Mouse (Mus musculus): ENCODE results near the gene Ndufv3. TPM values are rescaled to one million over a fixed set of nuclear protein-coding genes. Genes with fewer than 3 reads are reported as not detected.

Gene Ndufv3
- polyA plus RNA-seq, 1 experiment from 2014 or later = 257 TPM

DNA sequence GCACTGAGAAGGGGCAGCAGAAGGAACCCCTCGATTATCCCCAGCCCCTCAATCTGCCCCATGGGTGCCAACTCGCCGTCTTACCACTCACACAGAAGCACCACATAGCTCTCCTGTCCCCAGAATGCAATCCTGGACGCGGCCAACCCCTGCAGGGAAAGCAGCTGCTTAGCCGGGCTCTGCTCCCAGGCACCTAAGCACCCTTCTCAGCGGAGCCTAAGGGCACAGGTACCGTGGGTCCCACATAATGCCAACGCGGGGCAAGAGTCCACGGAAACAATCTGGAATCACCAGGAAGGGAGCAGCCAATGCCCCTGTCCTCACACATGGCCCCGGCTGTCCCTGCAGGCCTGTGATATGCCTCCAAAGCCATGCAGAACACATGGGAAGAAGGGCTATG lies 20.2 kb upstream of the Ndufv3 start:
- no peak for ATAC-seq (ENCODE audit: low FRiP score, low read depth)
- Histone ChIP-seq H3K27me3 (no peaks in the 10 kb centered on the region), H3K36me3 (peaks cover 94% of the 10 kb centered on the region), H3K4me2 (replicated peaks) (no peak overlapping the region), H3K9ac (replicated peaks) (no peak overlapping the region), H3K4me1 (peaks cover 2% of the 10 kb centered on the region; the same call in 1 of the 2 replicates), H3K9me3 (no peaks in the 10 kb centered on the region), H3K27ac (replicated peaks) (no peak overlapping the region), H3K4me3 (no peak overlapping the region)
- 94% methylated on average over 12 of the region's 12 CpGs for WGBS

DNA sequence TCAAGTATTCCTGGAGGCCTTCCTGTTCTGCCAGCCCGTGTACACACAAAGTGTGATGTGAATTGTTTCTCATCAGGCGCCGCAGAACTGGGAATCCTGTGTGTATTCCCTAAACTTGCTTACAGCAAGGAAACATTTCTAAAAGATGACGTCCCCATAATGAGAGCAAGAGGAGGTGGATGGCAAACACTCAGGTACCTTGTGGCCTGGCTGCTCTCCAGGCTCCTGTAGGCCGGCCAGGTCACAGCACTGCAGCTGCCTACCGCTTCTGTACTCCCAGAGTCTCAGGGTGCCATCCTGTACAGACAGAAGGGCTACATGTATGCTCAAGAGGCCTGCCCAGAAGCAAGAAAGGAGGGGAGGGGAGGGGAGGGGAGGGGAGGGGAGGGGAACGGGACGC lies 19.5 kb upstream of the Ndufv3 start:
- H3K9ac ChIP-seq (replicated peaks) = no peak overlapping the region
- no peaks in the 10 kb centered on the region for H3K27me3 ChIP-seq
- peaks cover 9% of the 10 kb centered on the region for H3K4me1 ChIP-seq
- H3K4me2 ChIP-seq (replicated peaks) = no peak overlapping the region
- WGBS = 95% methylated on average over 6 of the region's 8 CpGs
- H3K9me3 ChIP-seq = no peaks in the 10 kb centered on the region
- H3K36me3 ChIP-seq = peaks cover 94% of the 10 kb centered on the region
- no peak overlapping the region for H3K27ac ChIP-seq (replicated peaks)
- H3K4me3 ChIP-seq = no peak overlapping the region
- ATAC-seq (ENCODE audit: low FRiP score, low read depth) = no peak

DNA sequence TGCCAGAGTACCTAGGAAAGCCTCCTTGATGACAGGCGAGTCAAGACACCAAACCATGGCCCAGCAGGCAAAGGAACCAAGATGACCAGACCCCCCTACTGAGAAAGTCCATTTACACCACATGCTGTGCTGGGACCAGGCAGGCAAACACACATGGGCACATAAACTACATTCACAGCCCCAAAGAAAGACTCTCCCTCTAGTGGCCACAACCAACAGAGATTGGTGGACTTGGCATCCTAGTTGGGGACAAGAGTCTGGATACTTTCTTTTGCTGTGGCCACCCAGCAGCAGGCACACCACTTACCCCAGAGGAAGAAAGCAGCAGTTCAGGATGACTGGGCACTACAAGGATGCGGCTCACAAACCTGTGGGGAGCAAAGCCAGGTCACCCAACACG lies 19.0 kb upstream of the Ndufv3 start:
- H3K4me3 ChIP-seq = no peak overlapping the region
- no peak for ATAC-seq (ENCODE audit: low FRiP score, low read depth)
- no peaks in the 10 kb centered on the region for H3K9me3 ChIP-seq
- H3K27me3 ChIP-seq = no peaks in the 10 kb centered on the region
- no peak overlapping the region for H3K9ac ChIP-seq (replicated peaks)
- H3K36me3 ChIP-seq = peaks cover 94% of the 10 kb centered on the region
- H3K4me1 ChIP-seq = peaks cover 10% of the 10 kb centered on the region
- no peak overlapping the region for H3K27ac ChIP-seq (replicated peaks)
- H3K4me2 ChIP-seq (replicated peaks) = no peak overlapping the region
- 96% methylated on average over 3 of the region's 3 CpGs for WGBS

DNA sequence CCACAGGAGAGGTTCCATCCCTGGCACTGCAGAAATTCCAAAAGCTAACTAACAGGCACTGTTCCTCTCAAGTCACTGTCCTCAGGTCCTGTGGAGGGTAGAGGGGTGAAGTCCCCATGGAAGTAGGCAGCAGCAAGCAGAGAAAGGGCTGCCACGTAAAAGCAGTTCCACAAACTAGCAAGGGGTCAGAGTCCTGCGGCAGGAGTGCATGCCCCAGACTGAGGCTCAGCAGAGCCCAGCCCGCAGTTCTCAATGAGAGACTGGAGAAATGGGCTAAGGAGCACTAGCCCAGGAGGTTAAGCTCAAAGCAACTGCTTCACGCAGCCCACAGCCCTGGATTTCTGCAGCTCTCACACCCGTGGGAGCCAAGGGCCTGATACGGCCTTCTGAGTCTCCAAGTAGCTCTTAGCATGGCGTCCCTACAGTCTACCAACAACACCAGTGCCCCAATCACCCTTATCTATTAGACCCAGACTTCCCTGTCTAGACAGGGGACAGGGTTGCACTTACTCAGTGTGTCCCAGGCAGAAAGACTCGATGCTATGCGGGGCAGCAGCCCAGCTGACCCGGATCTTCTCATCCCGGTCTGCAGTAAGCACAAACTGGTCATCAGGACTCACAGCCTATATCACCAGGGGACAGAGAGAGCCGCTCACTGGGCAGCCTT lies 17.5 kb upstream of the Ndufv3 start:
- ATAC-seq (ENCODE audit: low FRiP score, low read depth) = no peak
- Histone ChIP-seq H3K36me3 (peaks cover 94% of the 10 kb centered on the region), H3K9ac (replicated peaks) (no peak overlapping the region), H3K4me1 (peaks cover 10% of the 10 kb centered on the region), H3K4me2 (replicated peaks) (no peak overlapping the region), H3K27ac (replicated peaks) (no peak overlapping the region), H3K27me3 (no peaks in the 10 kb centered on the region), H3K4me3 (no peak overlapping the region), H3K9me3 (no peaks in the 10 kb centered on the region)
- 94% methylated on average over 12 of the region's 12 CpGs for WGBS

DNA sequence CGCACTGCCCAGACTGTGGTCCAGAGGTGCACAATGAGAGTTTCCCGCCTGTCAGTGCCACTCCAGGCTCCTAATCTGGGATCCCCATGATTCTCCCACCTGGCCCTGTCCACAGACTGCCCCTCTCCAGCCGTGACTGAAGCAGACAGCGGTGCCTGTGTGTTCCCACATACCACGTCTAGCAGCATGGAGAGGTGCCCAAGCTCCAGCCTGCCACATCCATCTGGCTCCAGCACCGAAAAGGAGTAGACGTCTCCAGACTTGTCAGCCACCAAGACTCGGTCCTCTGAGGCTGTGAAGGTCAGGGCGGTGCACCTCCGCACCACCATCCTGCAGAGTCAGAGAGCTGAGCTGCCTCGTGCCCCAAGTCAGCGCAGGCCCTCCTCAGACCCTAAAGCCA lies 16.6 kb upstream of the Ndufv3 start:
- H3K4me3 ChIP-seq = no peak overlapping the region
- H3K36me3 ChIP-seq = peaks cover 93% of the 10 kb centered on the region

DNA sequence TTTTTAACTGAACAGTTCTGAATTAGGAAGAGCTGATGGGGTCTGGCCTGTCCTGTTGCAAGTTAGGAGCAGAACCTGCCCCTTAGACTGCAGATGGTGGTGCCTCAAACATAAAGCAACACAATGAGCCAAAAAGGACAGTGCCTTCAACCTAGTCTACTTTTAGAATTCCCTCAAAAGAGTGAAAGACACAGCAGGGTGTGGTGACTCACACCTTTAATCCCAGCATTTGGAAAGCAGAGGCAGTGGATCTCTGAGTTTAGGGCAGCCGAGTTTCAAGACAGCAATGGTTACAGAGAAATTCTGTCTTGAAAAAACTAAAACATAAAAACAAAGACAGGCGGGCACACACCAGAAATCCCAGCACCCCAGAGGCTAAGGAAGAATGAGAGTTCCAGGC lies 16.0 kb upstream of the Ndufv3 start:
- Histone ChIP-seq H3K36me3 (peaks cover 92% of the 10 kb centered on the region), H3K27ac (replicated peaks) (no peak overlapping the region), H3K9me3 (no peaks in the 10 kb centered on the region), H3K9ac (replicated peaks) (no peak overlapping the region), H3K4me3 (no peak overlapping the region), H3K4me1 (peaks cover 10% of the 10 kb centered on the region), H3K4me2 (replicated peaks) (no peak overlapping the region), H3K27me3 (no peaks in the 10 kb centered on the region)
- 74% methylated on average over 2 of the region's 2 CpGs for WGBS
- ATAC-seq (ENCODE audit: low FRiP score, low read depth) = no peak

More for the DNA sequence above, 16.6 kb upstream of the Ndufv3 start:
- H3K9me3 ChIP-seq = no peaks in the 10 kb centered on the region
- H3K4me1 ChIP-seq = peaks cover 10% of the 10 kb centered on the region
- no peak for ATAC-seq (ENCODE audit: low FRiP score, low read depth)
- no peak overlapping the region for H3K27ac ChIP-seq (replicated peaks)
- H3K4me2 ChIP-seq (replicated peaks) = no peak overlapping the region
- H3K27me3 ChIP-seq = no peaks in the 10 kb centered on the region
- H3K9ac ChIP-seq (replicated peaks) = no peak overlapping the region
- 93% methylated on average over 12 of the region's 12 CpGs for WGBS

DNA sequence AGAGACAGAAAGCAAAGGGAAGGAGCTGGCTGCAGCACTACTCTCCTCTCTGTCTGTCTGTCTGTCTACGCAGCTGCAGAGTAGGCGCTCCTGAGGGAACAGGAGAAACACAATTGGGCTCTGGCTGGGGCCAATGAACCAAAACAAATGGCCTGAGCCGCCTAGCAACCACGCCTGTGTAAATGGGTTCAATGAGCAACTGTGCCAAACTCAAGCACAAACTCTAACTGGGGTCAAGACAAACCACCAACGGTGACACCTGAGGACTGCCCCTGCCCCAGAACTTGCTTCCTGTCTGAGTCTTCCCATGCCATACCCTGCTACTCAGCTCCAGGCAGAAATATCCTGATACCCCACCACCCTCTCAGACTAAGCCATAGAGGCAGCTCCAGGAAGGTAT lies 14.9 kb upstream of the Ndufv3 start:
- no peaks in the 10 kb centered on the region for H3K9me3 ChIP-seq
- H3K4me3 ChIP-seq = no peak overlapping the region
- 57% methylated on average over 5 of the region's 5 CpGs for whole genome bisulfite sequencing
- H3K36me3 ChIP-seq = peaks cover 94% of the 10 kb centered on the region
- H3K27me3 ChIP-seq = no peaks in the 10 kb centered on the region
- H3K4me1 ChIP-seq = peaks cover 10% of the 10 kb centered on the region
- H3K9ac ChIP-seq (replicated peaks) = no peak overlapping the region
- H3K27ac ChIP-seq (replicated peaks) = no peak overlapping the region
- no peak for ATAC-seq (ENCODE audit: low FRiP score, low read depth)
- H3K4me2 ChIP-seq (replicated peaks) = no peak overlapping the region

DNA sequence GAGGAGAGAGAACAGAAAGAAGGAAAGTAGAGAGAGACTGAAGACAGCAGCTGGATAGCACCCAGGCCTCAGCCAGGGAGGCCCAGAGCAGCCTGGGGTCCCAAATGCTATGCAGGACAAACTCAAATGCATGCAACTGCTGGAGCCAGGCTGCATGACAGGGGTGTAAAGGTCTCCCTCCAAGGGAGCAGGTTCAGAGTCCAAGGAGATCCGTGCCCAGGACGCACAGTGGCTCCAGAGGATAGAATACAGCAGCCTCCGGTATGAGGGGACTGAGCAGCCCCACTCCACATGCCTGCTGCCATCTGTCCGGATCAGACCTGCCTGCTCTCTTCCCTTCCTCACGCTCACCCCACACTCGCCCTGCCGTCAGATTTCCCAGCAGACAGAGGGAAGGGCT lies 13.6 kb upstream of the Ndufv3 start:
- WGBS = 88% methylated on average over 7 of the region's 7 CpGs
- Histone ChIP-seq H3K4me1 (peaks cover 13% of the 10 kb centered on the region), H3K36me3 (peaks cover 87% of the 10 kb centered on the region), H3K4me2 (replicated peaks) (no peak overlapping the region), H3K4me3 (no peak overlapping the region), H3K27ac (replicated peaks) (no peak overlapping the region), H3K9ac (replicated peaks) (no peak overlapping the region), H3K9me3 (no peaks in the 10 kb centered on the region), H3K27me3 (no peaks in the 10 kb centered on the region)
- no peak for ATAC-seq (ENCODE audit: low FRiP score, low read depth)

DNA sequence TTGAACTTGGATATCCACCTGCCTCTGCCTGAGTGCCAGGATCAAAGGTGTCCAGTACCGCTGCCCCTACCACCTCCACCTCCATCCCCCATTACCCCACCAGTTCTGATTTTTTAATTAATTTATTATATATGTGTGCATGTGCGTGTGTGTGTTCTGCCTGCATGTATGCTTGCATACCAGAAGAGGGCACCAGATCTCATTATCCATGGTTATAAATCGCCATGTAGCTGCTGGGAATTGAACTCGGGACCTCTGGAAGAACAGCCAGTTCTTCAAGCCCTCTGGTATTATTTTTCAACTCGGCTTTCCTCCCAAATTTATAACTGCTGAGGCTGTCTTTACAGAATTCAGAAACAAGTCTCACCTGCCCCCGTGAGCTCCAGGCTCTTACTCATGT lies 9.0 kb upstream of the Ndufv3 start:
- H3K9ac ChIP-seq (replicated peaks) = no peak overlapping the region
- ATAC-seq (ENCODE audit: low FRiP score, low read depth) = no peak
- H3K27ac ChIP-seq (replicated peaks) = no peak overlapping the region
- H3K4me1 ChIP-seq = peaks cover 14% of the 10 kb centered on the region
- 93% methylated on average over 6 of the region's 6 CpGs for WGBS
- peaks cover 42% of the 10 kb centered on the region for H3K36me3 ChIP-seq
- H3K27me3 ChIP-seq = no peaks in the 10 kb centered on the region
- H3K4me3 ChIP-seq = peak overlapping the region; percentile 71; the same call in 1 of the 2 replicates
- no peaks in the 10 kb centered on the region for H3K9me3 ChIP-seq
- H3K4me2 ChIP-seq (replicated peaks) = peak overlapping the region; percentile 69

DNA sequence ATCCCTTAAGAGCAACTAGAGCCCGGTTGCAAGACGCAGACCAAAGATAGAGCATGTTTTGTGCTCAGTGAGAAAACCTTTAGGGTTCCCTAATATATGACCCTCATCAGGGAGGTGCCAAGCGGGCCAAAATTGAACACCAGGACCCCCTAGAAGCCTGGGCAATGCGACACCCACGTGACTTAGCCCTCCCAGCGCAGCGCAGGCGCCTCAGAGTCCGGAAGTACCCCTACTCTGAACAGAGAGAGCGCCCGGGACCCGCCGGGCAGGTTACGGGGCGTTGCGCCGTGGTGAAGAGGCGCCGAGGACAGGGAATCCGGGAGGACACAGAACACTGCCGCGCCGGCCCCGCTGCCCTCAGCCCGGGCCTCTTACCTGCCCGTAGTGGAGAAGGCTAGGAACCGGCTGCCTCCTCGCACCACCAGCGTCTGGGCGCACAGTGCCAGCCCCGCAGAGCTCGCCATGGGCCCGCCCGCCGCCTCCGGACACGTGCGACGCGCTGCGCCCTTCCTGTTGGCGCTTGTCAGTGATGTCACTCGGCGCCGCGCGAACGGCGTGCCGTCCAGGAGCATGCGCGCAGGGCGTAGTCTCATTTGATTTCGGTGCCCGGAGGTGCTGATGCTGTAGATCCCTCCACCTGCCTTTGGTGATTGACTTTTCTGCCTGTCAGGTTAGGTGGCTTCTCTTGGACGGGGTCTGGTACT lies 8.0 kb upstream of the Ndufv3 start:
- Histone ChIP-seq H3K9ac (replicated peaks) (peak overlapping the region; percentile 65), H3K27me3 (no peaks in the 10 kb centered on the region), H3K4me2 (replicated peaks) (peak overlapping the region; percentile 69), H3K9me3 (no peaks in the 10 kb centered on the region), H3K27ac (replicated peaks) (peak overlapping the region; percentile 63), H3K4me1 (peaks cover 14% of the 10 kb centered on the region), H3K4me3 (peak overlapping the region; percentile 71), H3K36me3 (peaks cover 34% of the 10 kb centered on the region)
- WGBS = under 1% methylated on average over 56 of the region's 56 CpGs
- ATAC-seq (ENCODE audit: low FRiP score, low read depth) = peak; percentile 98

DNA sequence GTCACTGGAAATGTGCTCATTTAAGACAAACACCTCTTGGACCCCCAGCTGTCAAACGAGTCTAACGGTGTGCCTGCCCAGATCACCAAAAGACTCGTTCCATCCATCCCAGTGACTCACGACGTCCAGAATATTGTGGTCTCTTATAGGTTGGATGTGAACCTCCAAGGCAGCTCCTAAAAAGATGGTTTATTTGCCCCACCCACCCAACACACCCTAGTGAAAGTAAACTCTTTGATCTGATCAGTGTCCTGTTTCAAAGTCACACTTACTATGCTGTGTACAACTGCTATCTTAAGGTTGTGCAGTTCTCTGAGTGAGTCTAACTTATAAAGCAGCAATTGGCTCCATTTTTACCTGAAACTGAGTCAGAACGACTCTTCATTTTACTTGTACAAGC lies 7.3 kb upstream of the Ndufv3 start:
- Histone ChIP-seq H3K27ac (replicated peaks) (peak overlapping the region; percentile 63), H3K4me3 (peak overlapping the region; percentile 71), H3K27me3 (no peaks in the 10 kb centered on the region), H3K4me1 (peaks cover 14% of the 10 kb centered on the region), H3K36me3 (peaks cover 28% of the 10 kb centered on the region), H3K9me3 (no peaks in the 10 kb centered on the region), H3K9ac (replicated peaks) (peak overlapping the region; percentile 65), H3K4me2 (replicated peaks) (peak overlapping the region; percentile 69)
- ATAC-seq (ENCODE audit: low FRiP score, low read depth) = peak; percentile 47
- WGBS = 20% methylated on average over 6 of the region's 6 CpGs

DNA sequence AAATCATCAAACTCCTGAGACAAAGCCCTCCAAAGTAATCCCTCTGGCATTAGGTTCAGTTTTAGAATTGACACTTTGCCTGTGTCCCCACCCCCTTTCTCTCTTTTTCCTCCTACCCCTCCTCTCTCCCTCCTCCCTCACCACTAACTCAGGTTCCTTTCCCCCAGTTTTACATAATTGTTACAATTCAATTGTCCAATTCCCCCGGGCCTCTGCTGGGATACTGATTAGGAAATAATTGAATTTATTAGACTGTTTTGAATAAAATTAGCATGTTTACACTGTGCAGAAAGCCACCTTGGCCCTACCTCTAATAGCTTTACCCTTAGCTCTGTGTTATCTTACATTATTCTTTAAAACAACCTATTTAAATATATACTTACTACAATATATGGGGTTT lies 5.2 kb upstream of the Ndufv3 start:
- Histone ChIP-seq H3K36me3 (peaks cover 9% of the 10 kb centered on the region), H3K4me2 (replicated peaks) (no peak overlapping the region), H3K9me3 (no peaks in the 10 kb centered on the region), H3K27ac (replicated peaks) (no peak overlapping the region), H3K4me1 (peaks cover 17% of the 10 kb centered on the region), H3K27me3 (no peaks in the 10 kb centered on the region), H3K4me3 (no peak overlapping the region), H3K9ac (replicated peaks) (no peak overlapping the region)
- no peak for ATAC-seq (ENCODE audit: low FRiP score, low read depth)
- WGBS = 67% methylated on average over 1 of the region's 1 CpGs
